Mouse (Mus musculus) CH12.LX (cell line): ENCODE data around the gene Pla2g16. TPM values are rescaled to one million over a fixed set of nuclear protein-coding genes. Genes with fewer than 3 reads are reported as not detected.

Experiments
- DNase-seq: peaks from one replicate; pipeline ENCODE4 v3.0.0-alpha.2; 2013; ENCODE audit errors: extremely low read depth
- H3K27ac ChIP-seq: 2 replicates; pipeline ENCODE4 v1.5.1; 2012; ENCODE audit warnings: low read depth, mild to moderate bottlenecking, control low read depth, moderate library complexity; ENCODE audit not compliant: insufficient read depth
- H3K27me3 ChIP-seq: replicated peaks from 2 replicates; pipeline ENCODE3; 2012; ENCODE audit warnings: inconsistent platforms
- H3K36me3 ChIP-seq, 2 experiments: replicated peaks in 1 of 2; 2 replicates each; pipeline versions ENCODE3 to v1.6.1; 2012; ENCODE audit warnings: inconsistent platforms in 1 of 2, low read length in 1 of 2, mild to moderate bottlenecking in 1 of 2, mixed read lengths in 1 of 2, moderate library complexity in 1 of 2; ENCODE audit not compliant: control insufficient read depth in 1 of 2, insufficient read depth in 1 of 2
- H3K4me1 ChIP-seq, 2 experiments: 2 replicates each; pipeline ENCODE4 v1.6.1; 2012; ENCODE audit warnings: inconsistent platforms in 1 of 2, moderate library complexity in 1 of 2; ENCODE audit not compliant: insufficient read depth in 2 of 2, control insufficient read depth in 1 of 2
- H3K4me2 ChIP-seq: 2 replicates; pipeline ENCODE4 v1.6.1; 2012; ENCODE audit warnings: low read depth, mild to moderate bottlenecking, control low read depth; ENCODE audit not compliant: poor library complexity, insufficient read depth, severe bottlenecking
- H3K4me3 ChIP-seq, 3 experiments: fragments of 150-350 bp in 1 of 3; sonication (generic) in 1 of 3; replicated peaks in 1 of 3; 2 replicates each; pipeline versions ENCODE3 to v1.5.1; 2011 to 2012; ENCODE audit warnings: low read depth in 2 of 3, low read length in 2 of 3, mild to moderate bottlenecking in 2 of 3, moderate library complexity in 2 of 3, control low read depth in 1 of 3, improper control_type of control experiment in 1 of 3, inconsistent platforms in 1 of 3, mixed read lengths in 1 of 3; ENCODE audit not compliant: poor library complexity in 1 of 3
- H3K79me2 ChIP-seq: replicated peaks from 2 replicates; pipeline ENCODE4 v1.6.1; 2012; ENCODE audit warnings: mild to moderate bottlenecking, moderate library complexity; ENCODE audit not compliant: control insufficient read depth, poor library complexity, insufficient read depth, severe bottlenecking; ENCODE audit errors: extremely low read depth
- H3K9ac ChIP-seq: 2 replicates; pipeline ENCODE4 v1.6.1; 2012; ENCODE audit warnings: low read depth, mild to moderate bottlenecking, control low read depth, moderate library complexity; ENCODE audit not compliant: insufficient read depth
- H3K9me3 ChIP-seq: replicated peaks from 2 replicates; pipeline ENCODE3; 2012; ENCODE audit warnings: low read length, inconsistent platforms, mixed read lengths
- BHLHE40 ChIP-seq: IDR thresholded peaks from 2 replicates; pipeline ENCODE4 v1.6.1; 2011; ENCODE audit warnings: mild to moderate bottlenecking, low read depth, low read length, improper control_type of control experiment
- CHD1 ChIP-seq: IDR thresholded peaks from 2 replicates; pipeline ENCODE4 v1.6.1; 2012; ENCODE audit warnings: low read depth, low read length, improper control_type of control experiment, inconsistent platforms
- E2F4 ChIP-seq: IDR thresholded peaks from 2 replicates; pipeline ENCODE4 v1.6.1; 2011; ENCODE audit warnings: low read depth, low read length, improper control_type of control experiment; ENCODE audit not compliant: insufficient replicate concordance
- ETS1 ChIP-seq: conservative IDR thresholded peaks from 2 replicates; pipeline ENCODE4 v1.6.1; 2012; ENCODE audit warnings: low read depth, mild to moderate bottlenecking, inconsistent platforms, low read length, improper control_type of control experiment, moderate library complexity
- GABPA ChIP-seq: IDR thresholded peaks from 2 replicates; pipeline ENCODE4 v1.6.1; 2012; ENCODE audit warnings: low read depth, low read length, improper control_type of control experiment, inconsistent platforms; ENCODE audit not compliant: insufficient replicate concordance
- HCFC1 ChIP-seq: IDR thresholded peaks from 2 replicates; pipeline ENCODE4 v1.6.1; 2012; ENCODE audit warnings: low read depth, mild to moderate bottlenecking, inconsistent platforms, low read length, improper control_type of control experiment
- JUND ChIP-seq: conservative IDR thresholded peaks from 2 replicates; pipeline ENCODE4 v1.6.1; 2011; ENCODE audit warnings: low read depth, low read length, improper control_type of control experiment
- MAFK ChIP-seq: IDR thresholded peaks from 2 replicates; pipeline ENCODE4 v1.6.1; 2011; ENCODE audit warnings: low read length, improper control_type of control experiment; ENCODE audit not compliant: insufficient replicate concordance
- NELFE ChIP-seq: IDR thresholded peaks from 2 replicates; pipeline ENCODE4 v1.6.1; 2011; ENCODE audit warnings: low read depth, low read length, improper control_type of control experiment
- POLR2A ChIP-seq: IDR thresholded peaks from 2 replicates; pipeline ENCODE4 v1.6.1; 2011; ENCODE audit warnings: low read depth, mild to moderate bottlenecking, improper control_type of control experiment, low read length
- POLR2AphosphoS2 ChIP-seq: IDR thresholded peaks from 2 replicates; pipeline ENCODE4 v1.6.1; 2011; ENCODE audit warnings: low read depth, low read length, improper control_type of control experiment
- RAD21 ChIP-seq: IDR thresholded peaks from 2 replicates; pipeline ENCODE4 v1.6.1; 2011; ENCODE audit warnings: low read depth, mild to moderate bottlenecking, low read length, improper control_type of control experiment, moderate library complexity
- SMC3 ChIP-seq: IDR thresholded peaks from 2 replicates; pipeline ENCODE4 v1.6.1; 2011; ENCODE audit warnings: low read depth, low read length, improper control_type of control experiment
- TCF12 ChIP-seq: IDR thresholded peaks from 2 replicates; pipeline ENCODE4 v1.6.1; 2014; ENCODE audit warnings: low read depth, mild to moderate bottlenecking, inconsistent platforms, low read length, improper control_type of control experiment
- USF2 ChIP-seq: conservative IDR thresholded peaks from 2 replicates; pipeline ENCODE4 v1.6.1; 2011; ENCODE audit warnings: low read depth, low read length, improper control_type of control experiment
- ZKSCAN1 ChIP-seq: IDR thresholded peaks from 2 replicates; pipeline ENCODE4 v1.6.1; 2012; ENCODE audit warnings: low read depth, inconsistent platforms, low read length, improper control_type of control experiment, borderline replicate concordance
- dilution Hi-C: fragments of 300-500 bp; cut with MboI; formaldehyde crosslinking; loops from 2 replicates; pipeline ENCODE4 v1.14.3; 2020; ENCODE audit warnings: low sequenced_read_pairs; ENCODE audit not compliant: extremely low pct_unique_long_range_greater_than_20kb, extremely low pct_ligation_motif_present
- in situ Hi-C: fragments of 300-500 bp; cut with MboI; formaldehyde crosslinking; loops from 3 replicates; pipeline ENCODE4 v1.14.3; 2019; ENCODE audit warnings: low sequenced_read_pairs, low pct_ligation_motif_present, low pct_unique_long_range_greater_than_20kb, mixed read lengths
- polyA plus RNA-seq: library from polyadenylated mRNA; unstranded; fragments of >175 nt; gene quantifications from 2 replicates; pipeline ENCODE4 v1.2.1, GENCODE M21; 2012; ENCODE audit warnings: low read depth; ENCODE audit not compliant: insufficient read length
- total RNA-seq, 2 experiments: library from RNA; depleted of rRNA; stranded (reverse); fragments of 300-350 nt in 1 of 2; fragments of >200 nt in 1 of 2; gene quantifications; 2 replicates each; pipeline ENCODE4 v1.2.3; 2012 to 2014

Gene Pla2g16
- total and polyA plus RNA-seq, 3 experiments = 15.4 to 28.2 (median 19.5) TPM

DNA sequence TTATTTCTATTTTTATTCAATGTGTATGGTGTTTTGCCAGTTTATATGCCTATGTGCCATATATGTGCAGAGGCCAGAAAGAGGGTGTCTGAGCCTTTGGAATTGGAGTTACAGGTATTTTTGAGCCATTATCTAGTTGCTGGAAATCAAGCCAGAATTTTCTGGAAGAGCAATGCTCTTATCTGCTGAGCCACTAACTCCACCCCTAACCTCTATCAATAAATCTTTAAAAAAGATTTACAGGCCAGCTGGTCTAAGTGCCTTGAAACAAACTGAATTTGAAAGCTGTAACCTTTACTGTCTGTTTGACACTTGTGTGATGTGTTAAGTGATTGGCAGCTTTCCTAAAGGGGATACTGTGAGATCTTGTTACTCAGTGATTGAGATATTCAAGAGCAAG lies 33.5 kb upstream of the Pla2g16 start:
- Histone ChIP-seq H3K9ac (no peak overlapping the region), H3K79me2 (no peaks in the 10 kb centered on the region), H3K9me3 (peaks cover 2% of the 10 kb centered on the region), H3K36me3 (peaks cover 8 to 65% of the 10 kb centered on the region in 2 experiments), H3K27ac (no peak overlapping the region), H3K4me1 (no peaks in the 10 kb centered on the region), H3K4me3 (no peak overlapping the region), H3K4me2 (no peak overlapping the region), H3K27me3 (no peaks in the 10 kb centered on the region)
- in situ Hi-C loops = no loop called here
- dilution Hi-C loops = no loop called here
- DNase-seq = no peak
- TF ChIP-seq BHLHE40 = no peak
- TF ChIP-seq USF2 = no peak
- TF ChIP-seq ZKSCAN1 = no peak
- TF ChIP-seq NELFE = no peak
- TF ChIP-seq CHD1 = no peak
- no peak for TF ChIP-seq JUND
- no peak for TF ChIP-seq SMC3
- TF ChIP-seq POLR2AphosphoS2 = no peak
- TF ChIP-seq MAFK = no peak
- no peak for TF ChIP-seq GABPA
- TF ChIP-seq ETS1 = no peak
- TF ChIP-seq E2F4 = no peak

DNA sequence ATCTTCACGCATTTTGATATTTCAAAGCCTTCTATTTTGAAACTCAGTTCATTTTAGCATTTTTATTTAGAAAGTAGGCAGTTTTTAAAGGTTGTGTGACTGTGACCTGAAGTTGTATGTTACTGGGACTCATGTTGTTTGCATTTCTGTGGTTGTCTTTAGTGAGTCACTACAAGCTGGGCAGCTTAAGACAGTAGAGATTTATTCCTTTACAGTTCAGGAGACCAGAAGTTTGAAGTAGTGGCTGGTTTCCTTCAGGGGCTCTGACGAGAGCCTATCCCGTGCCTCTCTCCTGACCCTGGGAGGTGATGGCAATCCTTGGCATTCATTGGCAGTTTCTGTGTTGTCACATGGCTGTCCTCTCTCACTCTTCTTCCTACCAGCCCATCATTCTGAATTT lies 32.4 kb upstream of the Pla2g16 start:
- Histone ChIP-seq H3K79me2 (no peaks in the 10 kb centered on the region), H3K27ac (no peak overlapping the region), H3K4me2 (no peak overlapping the region), H3K27me3 (no peaks in the 10 kb centered on the region), H3K9me3 (peaks cover 2% of the 10 kb centered on the region), H3K9ac (no peak overlapping the region), H3K4me3 (no peak overlapping the region), H3K4me1 (no peaks in the 10 kb centered on the region), H3K36me3 (peaks cover 11 to 65% of the 10 kb centered on the region in 2 experiments)
- no peak for TF ChIP-seq TCF12
- TF ChIP-seq RAD21 = no peak
- no peak for TF ChIP-seq POLR2A
- no peak for TF ChIP-seq HCFC1
- DNase-seq = no peak
- in situ Hi-C loops (no loop called here), dilution Hi-C loops (no loop called here)
